Mouse (Mus musculus): ENCODE measurements around the gene Klf6. TPM values are rescaled to one million over a fixed set of nuclear protein-coding genes. Genes with fewer than 3 reads are reported as not detected.

Gene Klf6
- polyA plus RNA-seq (2012; fragmentation: generic; extraction: Trizol): 21.2 TPM

GRCm38 (mm10) chr13:5861157-5862002 lies at the start of gene Klf6:
Gene Klf6 (plus strand): TSS chr13:5861482.
- no peak for TF ChIP-seq TCF12 (IDR thresholded peaks at IDR 0.05; ENCODE audit: insufficient read depth, poor library complexity, severe bottlenecking)
- peak in 1 of 3 experiments; percentile 1 for TF ChIP-seq MYOD1 (IDR thresholded peaks at IDR 0.05; ENCODE audit: control insufficient read depth in 1 of 3, insufficient read length in 2 of 3, low read depth in 2 of 3)
- peak; percentile 16 for TF ChIP-seq SRF (IDR thresholded peaks at IDR 0.05; ENCODE audit: control insufficient read depth, insufficient read length, low read depth)
- no peak for TF ChIP-seq REST (IDR thresholded peaks at IDR 0.05; ENCODE audit: insufficient read depth, insufficient read length)
- TF ChIP-seq POLR2A (IDR thresholded peaks at IDR 0.05; ENCODE audit: insufficient read length, low read depth): peak; percentile 93
- peak; percentile 68 for TF ChIP-seq USF1 (IDR thresholded peaks at IDR 0.05; ENCODE audit: low read depth)
- peak; percentile 97 for TF ChIP-seq POLR2AphosphoS2 (IDR thresholded peaks at IDR 0.05; ENCODE audit: insufficient read length, low read depth)
- Histone ChIP-seq H3K4me3 (peak within 1 kb of the TSS; percentile 70), H3K4me2 (ENCODE audit: low read depth) (peak within 1 kb of the TSS; percentile 70), H3ac (ENCODE audit: control insufficient read depth, insufficient read length) (peak within 1 kb of the TSS; percentile 14), H3K36me3 (ENCODE audit: control insufficient read depth, insufficient read depth) (peaks cover 21% of the 10 kb centered on the region), H3K79me2 (ENCODE audit: control insufficient read depth, insufficient read depth) (peaks cover 48% of the 10 kb centered on the region), H3K27me3 (ENCODE audit: control insufficient read depth, insufficient read depth, insufficient read length) (no peaks in the 10 kb centered on the region)

GRCm38 (mm10) chr13:5813433-5813832 lies 47.8 kb upstream of the Klf6 start:
- Histone ChIP-seq H3K4me2 (ENCODE audit: low read depth) (no peak overlapping the region), H3K4me3 (no peak overlapping the region), H3K27me3 (ENCODE audit: control insufficient read depth, insufficient read depth, insufficient read length) (no peaks in the 10 kb centered on the region), H3K36me3 (ENCODE audit: control insufficient read depth, insufficient read depth) (no peaks in the 10 kb centered on the region), H3ac (ENCODE audit: control insufficient read depth, insufficient read length) (no peak overlapping the region), H3K79me2 (ENCODE audit: control insufficient read depth, insufficient read depth) (no peaks in the 10 kb centered on the region)
- no peak for TF ChIP-seq POLR2AphosphoS2 (IDR thresholded peaks at IDR 0.05; ENCODE audit: insufficient read length, low read depth)
- no peak for TF ChIP-seq MYOD1 (IDR thresholded peaks at IDR 0.05; ENCODE audit: control insufficient read depth in 1 of 3, insufficient read length in 2 of 3, low read depth in 2 of 3)
- TF ChIP-seq TCF12 (IDR thresholded peaks at IDR 0.05; ENCODE audit: insufficient read depth, poor library complexity, severe bottlenecking): no peak
- no peak for TF ChIP-seq CEBPB (IDR thresholded peaks at IDR 0.05; ENCODE audit: insufficient read depth, poor library complexity, severe bottlenecking)
- no peak for TF ChIP-seq REST (IDR thresholded peaks at IDR 0.05; ENCODE audit: insufficient read depth, insufficient read length)
- no peak for TF ChIP-seq TCF3 (IDR thresholded peaks at IDR 0.05; ENCODE audit: insufficient read length, low read depth)
- TF ChIP-seq SRF (IDR thresholded peaks at IDR 0.05; ENCODE audit: control insufficient read depth, insufficient read length, low read depth): no peak
- TF ChIP-seq MAX (IDR thresholded peaks at IDR 0.05; ENCODE audit: low read depth): no peak
- no peak for TF ChIP-seq USF1 (IDR thresholded peaks at IDR 0.05; ENCODE audit: low read depth)
- no peak for TF ChIP-seq POLR2A (IDR thresholded peaks at IDR 0.05; ENCODE audit: insufficient read length, low read depth)
- TF ChIP-seq E2F4 (IDR thresholded peaks at IDR 0.05; ENCODE audit: insufficient read depth): no peak
- TF ChIP-seq MYOG (IDR thresholded peaks at IDR 0.05; ENCODE audit: control insufficient read depth in 1 of 3, insufficient read depth in 1 of 3, insufficient read length in 2 of 3, low read depth in 2 of 3): no peak

- no peak overlapping the region for H3K4me3 ChIP-seq
- H3K79me2 ChIP-seq (ENCODE audit: control insufficient read depth, insufficient read depth): no peaks in the 10 kb centered on the region
- TF ChIP-seq TCF12 (IDR thresholded peaks at IDR 0.05; ENCODE audit: insufficient read depth, poor library complexity, severe bottlenecking) (no peak), POLR2A (IDR thresholded peaks at IDR 0.05; ENCODE audit: insufficient read length, low read depth) (no peak), CEBPB (IDR thresholded peaks at IDR 0.05; ENCODE audit: insufficient read depth, poor library complexity, severe bottlenecking) (0 out of 2 replicates have a peak, but pooled peaks have one; percentile 24), MAX (IDR thresholded peaks at IDR 0.05; ENCODE audit: low read depth) (no peak), REST (IDR thresholded peaks at IDR 0.05; ENCODE audit: insufficient read depth, insufficient read length) (no peak), SRF (IDR thresholded peaks at IDR 0.05; ENCODE audit: control insufficient read depth, insufficient read length, low read depth) (no peak), POLR2AphosphoS2 (IDR thresholded peaks at IDR 0.05; ENCODE audit: insufficient read length, low read depth) (no peak), USF1 (IDR thresholded peaks at IDR 0.05; ENCODE audit: low read depth) (no peak), MYOG (IDR thresholded peaks at IDR 0.05; ENCODE audit: control insufficient read depth in 1 of 3, insufficient read depth in 1 of 3, insufficient read length in 2 of 3, low read depth in 2 of 3) (no peak)
- H3K27me3 ChIP-seq (ENCODE audit: control insufficient read depth, insufficient read depth, insufficient read length): no peaks in the 10 kb centered on the region
- no peaks in the 10 kb centered on the region for H3K36me3 ChIP-seq (ENCODE audit: control insufficient read depth, insufficient read depth)
- H3K4me2 ChIP-seq (ENCODE audit: low read depth): no peak overlapping the region
- H3ac ChIP-seq (ENCODE audit: control insufficient read depth, insufficient read length): no peak overlapping the region
These were observed 44.0 kb upstream of the Klf6 start for GRCm38 (mm10) chr13:5817250-5817649.

GRCm38 (mm10) chr13:5819173-5819572 lies 42.1 kb upstream of the Klf6 start:
- Histone ChIP-seq H3K79me2 (ENCODE audit: control insufficient read depth, insufficient read depth) (no peaks in the 10 kb centered on the region), H3K36me3 (ENCODE audit: control insufficient read depth, insufficient read depth) (no peaks in the 10 kb centered on the region), H3K4me3 (no peak overlapping the region), H3K27me3 (ENCODE audit: control insufficient read depth, insufficient read depth, insufficient read length) (no peaks in the 10 kb centered on the region), H3ac (ENCODE audit: control insufficient read depth, insufficient read length) (no peak overlapping the region), H3K4me2 (ENCODE audit: low read depth) (no peak overlapping the region)
- TF ChIP-seq SRF (IDR thresholded peaks at IDR 0.05; ENCODE audit: control insufficient read depth, insufficient read length, low read depth) (no peak), POLR2AphosphoS2 (IDR thresholded peaks at IDR 0.05; ENCODE audit: insufficient read length, low read depth) (no peak), POLR2A (IDR thresholded peaks at IDR 0.05; ENCODE audit: insufficient read length, low read depth) (no peak), USF1 (IDR thresholded peaks at IDR 0.05; ENCODE audit: low read depth) (no peak), MAX (IDR thresholded peaks at IDR 0.05; ENCODE audit: low read depth) (no peak), CEBPB (IDR thresholded peaks at IDR 0.05; ENCODE audit: insufficient read depth, poor library complexity, severe bottlenecking) (no peak), E2F4 (IDR thresholded peaks at IDR 0.05; ENCODE audit: insufficient read depth) (no peak), REST (IDR thresholded peaks at IDR 0.05; ENCODE audit: insufficient read depth, insufficient read length) (no peak), MYOG (IDR thresholded peaks at IDR 0.05; ENCODE audit: control insufficient read depth in 1 of 3, insufficient read depth in 1 of 3, insufficient read length in 2 of 3, low read depth in 2 of 3) (no peak), TCF12 (IDR thresholded peaks at IDR 0.05; ENCODE audit: insufficient read depth, poor library complexity, severe bottlenecking) (no peak), MYOD1 (IDR thresholded peaks at IDR 0.05; ENCODE audit: control insufficient read depth in 1 of 3, insufficient read length in 2 of 3, low read depth in 2 of 3) (no peak), TCF3 (IDR thresholded peaks at IDR 0.05; ENCODE audit: insufficient read length, low read depth) (no peak)
